Comparison of ENCODE assay signal across 24 mouse cellular contexts in the genomic region with DNA sequence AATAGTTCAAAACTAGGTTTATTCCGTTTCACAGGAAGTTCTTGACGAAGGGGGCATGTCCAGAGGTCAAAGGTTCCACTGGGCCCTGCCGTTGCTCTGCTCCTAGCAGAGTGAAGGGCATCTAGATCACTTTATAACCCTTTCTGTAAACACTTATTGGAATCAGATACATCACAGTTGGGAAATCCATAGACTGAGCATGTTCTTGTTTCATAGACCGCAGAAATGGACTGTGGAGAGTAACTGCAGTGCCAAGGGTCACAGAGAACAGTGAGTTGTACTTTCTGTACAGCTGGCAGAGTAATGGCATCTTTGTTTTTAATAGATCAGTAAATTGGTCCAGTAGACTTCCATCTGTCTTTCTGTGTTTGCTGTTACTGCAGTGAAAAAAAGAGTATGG.
"Had no signal": no experiment of that assay in that cellular context is flagged by ENCODE, and none has a peak within 500 bp of the region (broad histone marks: within the 10 kb centered on the region; RNA-seq: fewer than 3 reads in every experiment).

No protein-coding gene starts in this region.

- H3K9ac ChIP-seq: heart, embryonic 13.5 days; heart, embryonic 15.5 days; hindbrain, embryonic 13.5 days; hindbrain, embryonic 15.5 days; limb, embryonic 13.5 days; limb, embryonic 15.5 days; liver, embryonic 13.5 days; liver, embryonic 15.5 days had no signal

- H3K27me3 ChIP-seq: heart, embryonic 13.5 days; heart, embryonic 15.5 days; hindbrain, embryonic 13.5 days; hindbrain, embryonic 15.5 days; limb, embryonic 13.5 days; limb, embryonic 15.5 days; liver, embryonic 13.5 days; liver, embryonic 15.5 days had no signal

- H3K4me3 ChIP-seq: heart, adult 2 months; heart, embryonic 13.5 days; heart, embryonic 15.5 days; hindbrain, embryonic 13.5 days; hindbrain, embryonic 15.5 days; layer of hippocampus, adult 2 months; limb, embryonic 13.5 days; limb, embryonic 15.5 days; liver, embryonic 13.5 days; liver, embryonic 15.5 days had no signal

- ATAC-seq: hindbrain, postnatal 0 days had no signal

- H3K9me3 ChIP-seq: heart, embryonic 13.5 days; heart, embryonic 15.5 days; hindbrain, embryonic 13.5 days; hindbrain, embryonic 15.5 days; limb, embryonic 13.5 days; limb, embryonic 15.5 days; liver, embryonic 13.5 days; liver, embryonic 15.5 days had no signal

- H3K36me3 ChIP-seq: heart, embryonic 13.5 days; heart, embryonic 15.5 days; hindbrain, embryonic 13.5 days; hindbrain, embryonic 15.5 days; limb, embryonic 13.5 days; limb, embryonic 15.5 days; liver, embryonic 13.5 days; liver, embryonic 15.5 days had no signal

- H3K4me2 ChIP-seq: heart, embryonic 11.5 days; heart, embryonic 13.5 days; heart, embryonic 15.5 days; hindbrain, embryonic 13.5 days; hindbrain, embryonic 15.5 days; limb, embryonic 13.5 days; limb, embryonic 15.5 days; liver, embryonic 11.5 days; liver, embryonic 13.5 days; liver, embryonic 15.5 days had no signal

- DNase-seq: gastrocnemius, postnatal 14 days; gastrocnemius, postnatal 36 days; heart, adult 11 months; heart, adult 2 months; heart, postnatal 14 days; heart, postnatal 36 days; kidney, adult 18-20 months; kidney, postnatal 10 days; kidney, postnatal 25 days; kidney, postnatal 4 days; layer of hippocampus, postnatal 36 days; left cerebral cortex, postnatal 4 days; liver, embryonic 13.5 days had no signal

- H3K27ac ChIP-seq: heart, adult 2 months; heart, embryonic 13.5 days; heart, embryonic 15.5 days; hindbrain, embryonic 13.5 days; hindbrain, embryonic 15.5 days; hindbrain, postnatal 0 days; layer of hippocampus, adult 2 months; limb, embryonic 13.5 days; limb, embryonic 15.5 days; liver, embryonic 13.5 days; liver, embryonic 15.5 days had no signal

- H3K4me1 ChIP-seq: hindbrain, embryonic 13.5 days; hindbrain, embryonic 15.5 days; limb, embryonic 15.5 days; liver, embryonic 13.5 days; liver, embryonic 15.5 days had no signal
